Mouse (Mus musculus): ENCODE data around the gene Klhl23.
"Not testable (repeated sequence)": the region's sequence is repeated elsewhere in the genome, so short reads cannot be mapped to it uniquely, and the experiment has no call there.

Gene Klhl23

DNA sequence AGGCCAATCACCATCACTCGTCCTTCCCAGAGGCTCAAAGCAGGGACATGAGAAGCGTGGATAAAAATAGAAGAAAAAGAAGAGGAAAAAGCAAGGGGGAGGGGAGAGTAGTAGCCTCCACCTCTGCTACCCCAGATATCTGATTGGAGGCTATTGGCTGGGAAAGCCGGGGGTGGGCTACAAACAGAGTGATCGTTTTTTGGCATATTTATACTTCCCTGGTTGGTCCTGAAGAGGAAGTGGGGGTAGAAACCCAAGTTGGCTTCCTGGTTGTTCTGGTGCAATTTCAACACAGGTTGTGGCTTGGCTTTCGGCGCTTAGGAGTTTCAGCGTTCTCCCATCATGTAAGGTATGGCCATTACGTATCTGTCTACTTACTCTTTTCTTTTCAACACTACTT, at the start of gene Klhl23:
Klhl23 (plus strand) TSS at position 234 of the 400 bp plus-strand sequence.
- DNase-seq (ENCODE audit: low spot score in 2 of 2) = no peak

DNA sequence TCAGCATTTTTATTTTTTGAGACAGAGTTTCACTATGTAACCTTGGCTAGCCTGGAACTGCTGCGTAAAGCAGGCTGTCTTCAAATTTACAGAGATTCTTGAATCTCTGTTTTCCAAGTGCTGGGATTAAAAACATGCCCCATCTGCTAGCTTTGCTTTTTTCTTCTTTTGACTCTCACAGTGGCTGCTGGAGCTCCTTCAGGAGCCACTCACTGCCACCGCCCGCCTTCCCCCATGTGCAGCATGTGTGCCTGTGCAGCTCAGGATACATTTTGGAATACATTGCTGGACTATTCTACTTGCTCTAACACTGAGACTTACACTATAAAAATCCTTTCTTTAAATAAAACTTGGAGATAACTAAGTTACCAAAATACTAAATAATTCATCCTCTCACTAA, 48.4 kb upstream of the Klhl23 start:
- peak; percentile 31 to 36 for DNase-seq (ENCODE audit: low spot score in 2 of 2)

DNA sequence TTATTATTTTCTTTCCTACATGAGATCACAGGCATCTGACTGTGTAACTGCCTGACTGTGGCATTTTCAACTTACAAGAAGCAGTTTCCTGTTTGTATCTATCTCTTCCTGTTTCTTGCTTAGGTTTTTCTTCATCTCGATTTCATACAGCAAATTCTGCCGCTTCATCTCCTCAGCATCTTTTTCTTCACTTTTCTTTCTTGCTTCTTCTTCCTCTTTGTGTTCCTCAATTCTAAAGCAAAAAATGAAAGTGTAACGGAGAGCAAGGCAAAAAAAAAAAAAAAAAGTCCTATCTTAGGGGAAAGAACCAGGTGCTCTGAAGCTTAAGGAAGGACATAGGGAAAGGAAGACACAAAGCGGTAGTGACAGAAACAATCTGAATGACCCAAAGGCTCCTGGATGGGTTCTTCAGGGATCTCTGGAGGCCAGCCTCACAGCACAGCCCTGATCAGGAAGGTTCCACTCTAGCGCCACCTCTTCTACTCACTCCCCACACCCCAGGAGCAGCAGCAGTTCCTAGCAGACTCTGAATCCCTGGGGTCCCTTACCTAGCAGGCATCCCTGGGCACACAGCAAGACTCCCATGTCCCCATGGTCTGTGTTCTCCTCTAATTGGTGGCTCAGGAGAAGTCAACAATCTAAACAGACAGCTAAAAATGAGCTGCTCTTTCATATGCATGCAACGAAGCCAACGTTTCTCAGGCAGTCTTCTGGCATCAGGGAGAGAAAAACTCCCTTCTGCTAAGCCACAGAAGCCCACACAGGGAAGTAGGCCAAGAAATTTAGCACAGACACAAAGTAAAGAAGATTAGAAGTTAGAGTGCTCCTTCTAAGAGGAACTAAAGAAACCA, 43.5 kb upstream of the Klhl23 start:
- peak in 1 of 2 experiments; percentile 10 for DNase-seq (ENCODE audit: low spot score in 2 of 2)

DNA sequence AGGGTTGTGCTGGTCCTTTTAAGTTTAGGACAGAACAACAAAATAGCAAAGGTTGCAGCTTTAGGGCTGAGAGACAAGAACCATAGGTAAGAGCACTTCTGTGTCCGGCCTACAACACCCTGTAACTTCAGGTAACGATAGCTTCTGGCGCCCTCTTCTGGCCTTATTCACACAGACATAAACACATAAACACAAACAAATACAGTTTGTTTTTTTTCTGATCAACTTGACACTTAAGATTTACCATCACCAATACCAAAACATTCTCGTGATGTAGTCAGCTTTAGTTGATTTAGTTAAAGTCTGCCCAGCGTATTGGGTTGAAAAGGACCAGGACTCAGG, 42.9 kb upstream of the Klhl23 start:
- no peak for DNase-seq (ENCODE audit: low spot score in 2 of 2)

DNA sequence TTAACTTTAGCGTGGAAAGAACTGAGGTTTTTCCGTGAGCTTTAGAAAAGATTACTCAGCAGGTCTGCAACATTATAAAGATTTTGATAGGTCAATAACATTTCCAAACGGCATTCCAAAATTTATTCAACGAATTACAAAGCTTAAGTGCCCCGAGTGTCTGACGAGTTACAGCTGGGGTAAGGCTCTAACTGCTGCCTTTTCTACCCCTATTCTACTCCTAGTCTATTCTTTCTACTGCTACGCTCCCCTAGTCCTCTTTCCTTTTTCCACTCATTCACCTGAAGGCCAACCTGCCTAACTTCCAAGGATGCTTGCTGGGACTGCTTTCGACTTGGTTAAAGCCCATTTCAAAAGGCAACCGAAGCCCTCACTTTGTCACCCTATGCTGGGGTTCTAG, 32.8 kb upstream of the Klhl23 start:
- no peak for DNase-seq (ENCODE audit: low spot score in 2 of 2)

DNA sequence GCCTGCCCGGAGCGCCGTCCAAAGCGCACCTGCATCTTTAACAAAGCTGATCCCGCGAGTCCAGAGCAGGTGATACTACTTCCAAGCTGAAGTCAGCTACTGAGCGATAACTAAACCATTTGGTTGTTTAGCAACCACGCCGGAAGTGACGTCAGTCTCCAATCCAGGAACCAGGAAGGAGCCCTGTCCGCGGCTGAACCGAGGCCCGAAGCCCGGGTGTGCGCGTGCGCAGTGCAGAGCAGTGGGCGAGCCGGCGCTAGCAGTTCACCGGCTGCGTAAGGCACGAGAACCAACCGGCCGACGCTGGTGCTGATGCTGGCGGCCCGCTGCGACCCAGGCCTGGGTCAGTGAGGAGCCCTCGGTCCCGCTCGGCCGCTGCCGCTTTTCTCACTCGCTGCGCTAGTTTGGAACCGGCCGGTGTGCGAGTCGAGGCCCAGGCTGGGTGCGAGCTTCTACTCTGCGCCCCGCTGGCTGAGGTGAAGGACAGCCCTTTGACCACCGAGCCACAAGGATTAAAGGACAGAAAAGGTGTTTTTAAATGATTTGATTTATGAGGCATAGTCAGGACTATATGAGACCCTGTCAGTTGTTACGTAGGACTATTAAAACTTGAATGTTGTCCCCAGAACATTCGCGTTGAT, 32.2 kb upstream of the Klhl23 start, which contains the start of the genes Ccdc173 and Phospho2:
Ccdc173 (minus strand) TSS at position 147 of the 641 bp plus-strand sequence.
Phospho2 (plus strand) TSS at position 195 of the 641 bp plus-strand sequence.
- DNase-seq (ENCODE audit: low spot score in 2 of 2) = peak; percentile 96 to 98

DNA sequence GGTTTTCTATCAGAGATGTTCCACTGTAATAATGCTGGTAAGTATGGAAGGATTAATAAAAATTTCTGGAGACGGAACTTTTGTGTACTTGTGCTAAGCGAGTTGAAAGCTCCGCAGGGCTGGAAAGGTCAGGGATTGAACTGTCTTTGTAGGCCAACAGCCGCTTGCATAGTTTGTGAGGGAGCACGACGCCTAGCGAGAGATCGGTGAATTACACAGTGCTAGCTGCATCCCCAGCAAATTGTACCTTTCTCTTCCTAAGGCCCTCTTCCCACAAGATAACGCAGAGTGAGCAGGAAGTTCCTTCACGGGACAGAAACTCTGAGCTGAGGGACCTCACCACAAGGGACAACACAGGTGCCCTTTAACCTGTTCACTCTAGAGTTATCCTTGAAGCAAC, 31.5 kb upstream of the Klhl23 start:
- DNase-seq (ENCODE audit: low spot score in 2 of 2) = peak; percentile 50 to 74

DNA sequence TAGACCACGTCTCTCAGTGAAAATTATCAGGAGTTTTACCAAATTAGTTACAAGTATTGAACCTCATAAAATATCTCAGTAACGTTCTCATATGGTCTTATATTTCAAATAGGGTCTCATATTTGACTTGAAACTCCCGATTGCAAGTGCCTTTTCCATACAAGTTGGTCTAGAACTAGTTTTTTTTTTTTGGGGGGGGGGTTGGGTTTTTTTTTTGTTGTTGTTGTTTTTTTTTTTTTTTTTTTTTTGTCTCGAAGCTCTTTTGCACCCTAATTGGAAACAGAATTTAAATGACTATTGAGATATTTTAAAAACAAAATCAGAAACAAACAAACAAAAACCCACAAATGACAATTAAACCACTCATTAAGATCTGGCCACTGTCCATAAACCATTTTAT, 31.0 kb upstream of the Klhl23 start:
- DNase-seq (ENCODE audit: low spot score in 2 of 2) = no peak

DNA sequence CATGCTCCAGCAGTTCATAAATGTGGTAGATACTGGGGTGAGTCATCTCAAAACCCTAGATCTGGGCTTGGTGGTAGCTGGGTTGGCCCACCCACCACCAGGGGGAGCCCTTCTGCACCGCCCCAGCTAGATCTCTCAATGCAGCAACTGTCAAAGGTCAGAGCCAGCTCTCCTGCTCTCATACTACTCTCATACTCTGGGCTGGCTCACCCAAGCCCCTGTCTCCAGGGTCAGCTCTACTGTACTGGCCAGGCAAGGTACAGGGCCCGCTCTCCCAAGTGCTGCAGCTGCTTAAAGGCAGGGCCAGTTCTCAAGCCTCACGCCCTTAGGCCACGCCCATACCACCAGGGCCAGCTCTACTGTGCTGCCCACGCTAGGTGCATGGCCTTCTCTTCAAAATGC, 18.8 kb upstream of the Klhl23 start:
- DNase-seq (ENCODE audit: low spot score in 2 of 2) = peak in 1 of 2 experiments; percentile 34

DNA sequence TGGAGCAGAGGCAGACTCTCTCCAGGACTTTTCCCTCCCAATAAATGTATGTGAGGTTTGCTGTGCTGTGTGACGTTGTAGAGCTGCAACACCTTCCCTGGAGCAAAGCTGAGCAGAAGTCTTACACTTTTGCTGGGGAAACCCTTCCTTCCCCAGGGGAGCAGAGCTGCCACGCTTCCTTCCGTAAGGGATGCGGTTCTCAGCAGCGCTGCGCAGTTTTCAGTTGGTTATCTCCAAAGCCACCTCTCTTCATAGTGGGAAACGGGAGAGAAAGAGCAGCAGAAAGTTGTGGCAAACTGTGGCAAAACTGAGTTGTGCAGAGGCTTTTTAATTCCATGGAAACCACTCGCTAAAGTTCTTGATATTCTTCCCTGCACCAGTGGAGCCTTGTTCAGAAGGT, 18.0 kb upstream of the Klhl23 start:
- no peak for DNase-seq (ENCODE audit: low spot score in 2 of 2)

DNA sequence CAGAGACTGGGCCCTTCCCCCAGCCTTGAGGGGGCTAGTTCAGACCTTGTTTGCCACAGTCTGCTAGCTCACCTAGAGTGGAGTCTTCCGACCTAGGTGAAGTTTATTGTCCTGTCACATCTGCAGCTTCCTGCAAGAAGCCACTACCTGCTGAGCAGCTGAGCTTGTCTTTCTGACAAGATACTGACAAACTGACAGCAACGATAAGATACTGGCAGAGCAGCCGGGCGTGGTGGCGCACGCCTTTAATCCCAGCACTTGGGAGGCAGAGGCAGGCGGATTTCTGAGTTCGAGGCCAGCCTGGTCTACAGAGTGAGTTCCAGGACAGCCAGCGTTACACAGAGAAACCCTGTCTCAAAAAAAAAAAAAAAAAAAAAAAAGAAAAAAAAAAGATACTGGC, 17.1 kb upstream of the Klhl23 start:
- not testable (repeated sequence) for DNase-seq (ENCODE audit: low spot score in 2 of 2)

DNA sequence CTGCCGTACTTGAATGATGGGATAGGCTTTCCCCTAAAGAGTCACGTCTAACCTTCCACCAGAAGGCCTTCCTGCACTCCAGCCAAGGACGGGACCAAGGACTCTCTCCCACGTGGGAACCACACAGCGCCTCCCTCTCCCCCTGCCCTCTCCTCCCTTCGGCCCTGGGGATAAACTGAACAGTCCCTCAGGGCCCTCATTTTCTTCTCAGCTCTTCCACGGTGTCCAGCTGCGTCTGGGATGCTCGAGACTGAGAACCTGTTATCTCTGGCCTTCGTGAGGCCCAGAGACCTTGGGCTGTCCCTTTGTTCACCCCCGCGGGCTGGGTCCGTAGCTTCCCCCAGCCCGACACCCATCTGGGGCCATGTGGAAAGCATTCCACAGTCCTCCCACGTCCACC, 11.6 kb upstream of the Klhl23 start:
- DNase-seq (ENCODE audit: low spot score in 2 of 2) = no peak

DNA sequence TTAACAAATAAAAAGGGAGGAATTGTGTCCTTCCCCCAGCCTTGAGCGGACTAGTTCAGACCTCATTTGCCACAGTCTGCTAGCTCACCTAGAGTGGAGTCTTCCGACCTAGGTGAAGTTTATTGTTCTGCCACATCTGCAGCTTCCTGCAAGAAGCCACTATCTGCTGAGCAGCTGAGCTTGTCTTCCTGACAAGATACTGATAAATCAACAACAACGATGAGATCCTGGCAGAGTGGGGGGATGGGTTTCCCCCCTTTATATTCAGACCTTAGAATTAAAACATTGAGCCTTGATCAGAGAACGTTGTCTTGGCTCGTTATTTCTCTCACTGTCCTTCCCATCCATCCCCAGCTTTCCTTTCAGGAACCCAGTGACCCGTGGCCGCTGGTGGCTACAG, 10.4 kb upstream of the Klhl23 start:
- not testable (repeated sequence) for DNase-seq (ENCODE audit: low spot score in 2 of 2)

DNA sequence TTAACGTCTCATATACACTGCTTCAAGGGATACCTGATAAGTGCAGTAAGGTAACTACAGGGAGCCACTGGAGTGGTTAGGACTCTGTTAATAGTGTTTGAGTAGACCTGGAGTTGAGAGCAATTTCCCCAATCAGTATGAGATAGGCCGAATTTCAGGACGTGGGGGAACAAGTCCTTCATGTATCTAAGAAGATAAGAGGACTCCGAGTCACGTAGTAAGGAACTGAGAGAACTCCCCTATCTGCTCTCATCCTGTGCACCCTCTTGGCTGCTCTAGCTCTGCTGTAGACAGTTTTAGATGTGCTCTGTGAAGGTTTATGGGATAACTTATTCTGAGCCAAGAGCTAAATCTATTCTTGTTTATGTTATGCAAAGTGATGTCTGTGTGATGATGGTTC, 5.2 kb upstream of the Klhl23 start:
- DNase-seq (ENCODE audit: low spot score in 2 of 2) = no peak

DNA sequence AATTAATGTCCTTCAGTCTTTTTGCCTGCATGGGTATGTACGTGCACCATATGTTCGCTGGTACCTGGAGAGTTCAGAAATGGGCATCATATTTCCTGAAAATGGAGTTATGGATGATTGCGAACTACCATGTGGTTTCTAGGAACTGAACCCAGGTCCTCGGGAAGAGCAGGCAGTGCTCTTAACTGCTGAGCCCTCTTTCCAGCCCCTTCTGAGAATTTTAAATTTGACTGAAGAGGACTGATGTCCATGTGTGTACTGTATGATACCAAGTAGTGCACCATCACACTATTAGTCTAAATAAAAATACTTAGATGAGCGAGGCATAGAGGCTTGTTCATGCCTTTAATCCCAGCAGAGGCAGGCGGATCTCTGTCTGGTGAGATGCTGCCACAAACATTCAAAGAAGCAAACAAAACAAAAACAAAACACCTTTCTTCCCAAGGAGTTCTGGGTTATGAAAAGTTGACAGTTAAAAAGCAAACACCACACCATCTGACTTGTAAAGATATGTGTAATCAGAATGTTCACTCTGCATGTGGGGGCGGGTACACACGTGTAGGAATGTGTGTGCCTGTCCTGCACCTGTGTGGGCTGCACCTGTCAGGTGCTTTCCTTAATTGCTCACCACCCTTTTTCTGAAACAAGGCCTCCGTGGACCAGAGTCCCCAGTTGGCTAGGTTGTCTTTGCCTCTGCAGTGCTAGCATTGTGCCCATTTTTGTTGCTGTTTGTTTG, 3.2 kb upstream of the Klhl23 start:
- DNase-seq (ENCODE audit: low spot score in 2 of 2) = no peak

DNA sequence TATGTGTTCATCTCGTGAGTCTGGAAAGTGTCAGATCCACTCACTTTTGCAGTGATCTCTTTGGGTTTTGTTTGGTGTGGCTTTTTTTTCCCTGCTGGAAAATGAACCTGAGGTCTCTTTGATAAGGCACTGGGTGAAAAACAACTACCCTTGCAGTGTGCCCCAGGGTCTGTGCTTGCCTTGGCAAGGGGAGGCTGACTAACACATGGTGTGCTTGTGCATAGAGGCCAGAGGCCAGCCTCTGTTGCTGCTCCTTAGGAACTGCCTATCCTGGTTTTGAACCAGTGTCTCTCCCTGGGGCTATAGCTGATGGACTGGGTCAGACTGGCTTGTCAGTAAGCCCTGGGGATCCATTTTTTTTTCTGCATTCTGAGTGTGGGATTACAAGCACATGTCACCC, 1.5 kb upstream of the Klhl23 start:
- no peak for DNase-seq (ENCODE audit: low spot score in 2 of 2)

DNA sequence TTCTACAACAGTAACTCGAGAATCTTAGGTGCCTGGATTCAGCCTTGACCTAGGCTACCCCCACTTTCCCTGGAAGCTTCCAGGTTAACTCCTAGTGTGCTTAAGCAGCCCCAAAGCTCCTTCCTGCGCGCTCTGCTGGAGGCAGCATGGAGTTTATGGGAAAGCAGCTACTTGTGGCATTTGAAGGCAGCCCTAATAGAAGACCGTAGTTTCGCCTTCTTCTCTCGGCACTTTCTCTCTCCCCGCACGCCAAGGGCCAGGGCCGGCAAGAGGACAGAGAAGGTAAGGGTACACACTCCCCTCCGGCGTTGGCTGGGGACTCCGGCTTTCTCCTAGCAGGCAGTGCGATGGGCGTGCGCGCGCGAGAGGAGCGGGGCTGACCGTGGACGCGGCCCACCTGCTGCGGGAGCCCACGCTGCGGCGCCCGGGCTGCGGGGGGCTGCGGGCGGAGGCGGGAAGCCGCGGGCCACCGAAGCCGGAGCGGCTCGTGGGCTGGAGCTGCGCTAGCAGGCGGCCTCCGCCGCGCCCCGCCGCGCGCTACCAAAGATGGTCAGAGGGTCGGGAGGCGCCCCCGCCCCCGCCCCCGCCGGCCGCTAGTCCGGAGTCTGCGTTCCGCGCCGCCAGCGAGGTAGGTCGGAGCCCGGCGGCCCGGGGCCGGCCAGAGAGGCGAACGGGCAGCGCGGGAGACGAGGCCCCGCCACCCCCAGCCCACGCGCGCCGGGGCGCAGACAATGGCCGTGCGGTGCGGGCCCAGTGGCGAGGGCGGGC, 801 bp downstream of the Klhl23 start:
- peak; percentile 33 to 41 for DNase-seq (ENCODE audit: low spot score in 2 of 2)

DNA sequence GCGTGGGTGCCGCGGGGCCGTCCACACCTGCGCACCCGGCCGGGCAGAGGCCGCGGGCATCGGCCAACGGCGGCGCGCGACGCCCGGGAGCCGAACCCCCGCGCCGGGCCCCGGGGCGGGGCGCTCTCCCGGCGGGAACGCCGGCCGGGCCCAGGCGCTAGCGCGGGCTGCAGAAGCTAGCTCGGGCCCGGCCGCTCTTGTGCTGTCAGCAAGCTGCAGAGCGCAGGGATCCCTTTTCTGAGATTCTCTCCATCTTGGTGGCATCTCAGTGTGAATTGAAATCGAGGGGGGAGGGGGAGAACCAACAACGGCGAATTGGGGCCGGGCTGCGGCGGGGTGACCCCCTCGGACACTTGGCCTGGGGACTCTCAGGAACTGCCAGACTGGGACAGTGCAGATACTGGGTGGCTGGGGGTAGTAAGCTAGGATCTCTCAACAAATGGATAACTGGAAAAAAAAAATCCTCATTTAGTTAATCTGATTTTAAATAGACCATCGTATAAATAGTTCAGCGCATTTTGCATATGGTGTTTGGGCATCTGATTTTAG, 1.5 kb downstream of the Klhl23 start:
- DNase-seq (ENCODE audit: low spot score in 2 of 2) = peak in 1 of 2 experiments; percentile 29

DNA sequence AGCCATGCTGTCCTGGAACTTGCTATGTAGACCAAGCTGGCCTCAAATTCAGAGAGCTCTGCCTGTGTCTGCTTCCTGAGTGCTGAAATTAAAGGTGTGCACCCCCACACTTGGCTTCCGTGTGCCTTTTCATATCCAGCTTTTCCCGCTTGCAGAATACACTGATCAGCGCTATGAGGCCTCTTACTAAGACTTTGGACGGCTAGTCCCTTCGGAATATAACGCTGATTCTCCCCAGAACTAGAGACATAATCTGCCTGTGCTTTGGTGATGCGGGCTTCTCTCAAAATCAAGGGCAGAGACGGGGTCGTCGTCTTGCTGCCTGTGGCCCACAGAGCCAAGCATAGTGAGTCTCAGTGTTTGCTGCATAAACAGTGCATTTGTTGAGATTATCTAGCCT, 4.2 kb downstream of the Klhl23 start:
- no peak for DNase-seq (ENCODE audit: low spot score in 2 of 2)

DNA sequence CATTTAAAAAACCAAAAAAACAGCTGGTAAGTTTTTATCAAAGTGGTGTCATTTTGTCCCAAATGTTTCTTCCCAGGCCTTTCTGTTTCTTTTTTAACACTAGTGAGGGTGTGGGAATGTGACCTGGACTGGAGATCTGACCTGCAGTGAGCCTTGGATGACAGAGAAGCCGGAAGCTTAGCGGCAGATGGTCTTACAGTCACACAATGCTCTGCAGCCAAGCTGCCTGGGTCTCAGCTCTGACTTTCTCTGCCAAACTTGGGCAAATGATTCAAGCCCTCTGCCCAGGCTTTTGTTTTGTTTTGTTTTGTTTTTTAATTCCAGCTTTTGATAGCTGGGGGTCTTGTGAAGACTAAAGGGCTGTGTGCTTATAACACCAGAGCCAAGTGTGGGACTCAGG, 4.6 kb downstream of the Klhl23 start:
- DNase-seq (ENCODE audit: low spot score in 2 of 2) = no peak

DNA sequence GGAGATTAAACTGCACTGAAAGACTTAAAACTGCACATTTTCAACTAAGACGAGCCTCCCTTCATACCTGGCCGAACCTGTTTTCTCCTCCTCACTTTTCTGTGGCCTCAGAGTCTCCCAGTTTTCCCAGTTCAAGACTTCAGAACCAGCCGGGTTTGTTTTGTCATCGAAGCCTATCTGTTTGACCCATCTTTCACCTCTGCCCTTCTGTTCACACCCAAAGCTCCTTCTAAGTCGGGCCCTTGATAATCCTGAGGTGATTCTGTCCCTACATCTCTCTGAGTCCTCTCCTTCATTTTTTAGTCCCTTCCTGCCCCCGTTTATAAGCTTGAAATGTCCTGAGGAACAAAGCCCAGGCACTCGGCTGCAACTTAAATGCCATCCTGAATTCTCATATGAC, 6.3 kb downstream of the Klhl23 start:
- DNase-seq (ENCODE audit: low spot score in 2 of 2) = no peak

Data from frontal cortex, postnatal 14 days (tissue).